Mouse (Mus musculus): ENCODE measurements around the gene Secisbp2l. TPM values are rescaled to one million over a fixed set of nuclear protein-coding genes. Genes with fewer than 3 reads are reported as not detected.

Secisbp2l gene
- polyA plus RNA-seq, 1 experiment: 59.0 TPM

- TF ChIP-seq POLR2A (IDR thresholded peaks at IDR 0.05; ENCODE audit: borderline replicate concordance, low read depth, low read length) (no peak), CTCF (IDR thresholded peaks at IDR 0.05; ENCODE audit: low read depth, low read length) (no peak)
- Histone ChIP-seq H3K27ac (ENCODE audit: insufficient read depth, low read depth, low read length) (no peak overlapping the region), H3K4me3 (ENCODE audit: insufficient read depth, low read length) (no peak overlapping the region), H3K4me1 (ENCODE audit: control insufficient read depth, insufficient read depth, low read length) (peaks cover 14% of the 10 kb centered on the region)
These were observed 87.9 kb downstream of the Secisbp2l start for GRCm38 (mm10) chr2:125694798-125695197.

DNA sequence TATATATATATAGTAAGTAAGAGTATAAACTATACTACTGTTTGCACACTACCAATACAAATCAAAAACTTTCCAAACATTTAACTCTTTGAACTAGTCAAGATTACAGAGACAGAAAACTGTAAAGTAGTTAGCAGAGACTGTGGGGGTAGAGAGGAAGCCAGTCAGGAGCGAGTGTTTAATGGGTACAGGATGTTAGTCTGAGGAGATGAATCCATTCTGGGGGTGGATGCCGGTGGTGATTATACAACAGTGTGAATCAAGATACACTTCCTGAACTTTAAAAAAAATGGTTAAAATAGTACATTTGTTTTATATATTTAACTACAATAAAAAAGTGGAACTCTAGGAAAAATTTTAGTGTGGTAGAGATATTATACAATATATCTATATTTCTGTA, 90.7 kb downstream of the Secisbp2l start:
- no peak overlapping the region for H3K27ac ChIP-seq (ENCODE audit: insufficient read depth, low read depth, low read length)
- no peak overlapping the region for H3K4me3 ChIP-seq (ENCODE audit: insufficient read depth, low read length)
- TF ChIP-seq POLR2A (IDR thresholded peaks at IDR 0.05; ENCODE audit: borderline replicate concordance, low read depth, low read length) (no peak), CTCF (IDR thresholded peaks at IDR 0.05; ENCODE audit: low read depth, low read length) (no peak)
- H3K4me1 ChIP-seq (ENCODE audit: control insufficient read depth, insufficient read depth, low read length): peaks cover 14% of the 10 kb centered on the region

Other genes with a start within 250 kb of the Secisbp2l start
- 5.8 and 6.4 TPM in 2 replicates for gene Cep152, start 157.8 kb downstream of the Secisbp2l start, polyA plus RNA-seq (2012; ENCODE audit: insufficient read depth, insufficient read length, missing spikeins)
- gene Eid1, start 109.8 kb downstream of the Secisbp2l start, polyA plus RNA-seq (2012; ENCODE audit: insufficient read depth, insufficient read length, missing spikeins): 276 and 293 TPM in 2 replicates
- gene Shc4, start 58.7 kb downstream of the Secisbp2l start, polyA plus RNA-seq (2012; ENCODE audit: insufficient read depth, insufficient read length, missing spikeins): 1.5 and 1.8 TPM in 2 replicates
- 62.4 and 68.7 TPM in 2 replicates for gene Galk2, start 76.2 kb upstream of the Secisbp2l start, polyA plus RNA-seq (2012; ENCODE audit: insufficient read depth, insufficient read length, missing spikeins)
- gene Cops2, start 76.3 kb upstream of the Secisbp2l start, polyA plus RNA-seq (2012; ENCODE audit: insufficient read depth, insufficient read length, missing spikeins): 79.6 and 91.4 TPM in 2 replicates